Mouse (Mus musculus) testis, adult 2 months (tissue): Measurements from ENCODE around the gene Phf21a.

ENCODE experiments used
- CTCF ChIP-seq: fragments of 200-500 bp; IDR thresholded peaks from 2 replicates; pipeline ENCODE4 v1.5.1; 2012; ENCODE audit warnings: low read depth, mild to moderate bottlenecking, inconsistent platforms, low read length, moderate library complexity; ENCODE audit not compliant: control insufficient read depth, insufficient read depth, insufficient replicate concordance
- POLR2A ChIP-seq: fragments of 200-500 bp; IDR thresholded peaks from 2 replicates; pipeline ENCODE4 v1.6.1; 2012; ENCODE audit warnings: low read depth, mild to moderate bottlenecking, inconsistent platforms, low read length, moderate library complexity; ENCODE audit not compliant: control insufficient read depth

DNA sequence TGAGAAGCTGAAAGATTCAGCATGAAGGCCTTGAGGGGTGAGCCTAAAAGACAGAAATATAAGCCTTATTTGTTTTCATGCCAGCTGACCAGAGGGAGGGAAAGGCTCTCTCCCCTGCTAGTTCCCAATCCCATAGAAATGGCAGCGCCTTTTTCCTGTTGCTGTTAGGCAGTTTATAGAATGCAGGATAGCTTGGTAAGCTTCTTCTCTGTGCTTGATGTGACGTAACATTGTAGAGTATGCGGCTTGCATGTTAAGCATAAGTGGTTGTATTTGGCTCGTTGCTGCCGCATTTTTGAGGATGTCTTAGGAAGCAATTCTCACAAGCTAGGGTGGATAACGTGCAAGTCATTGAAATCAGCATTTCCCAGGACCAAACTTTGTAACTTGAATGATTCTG, 105.2 kb downstream of the Phf21a start:
- TF ChIP-seq CTCF (no peak), POLR2A (no peak)
